Mouse (Mus musculus) cortical plate, adult 2 months (tissue): ENCODE measurements at regions not wholly inside any gene's neighbourhood (a gene's known extent, or its start where the extent isn't known, plus 50 kb on each side); places are given as distances from the start of the nearest gene placed in this dataset.
"Not testable (repeated sequence)": the region's sequence is repeated elsewhere in the genome, so short reads cannot be mapped to it uniquely, and the experiment has no call there.

Experiments used
- H3K27ac ChIP-seq: fragments of 200-500 bp; 2 replicates; pipeline ENCODE4 v1.5.1; 2012; ENCODE audit warnings: low read length, control low read depth, inconsistent platforms; ENCODE audit not compliant: insufficient read depth
- H3K4me1 ChIP-seq: fragments of 200-500 bp; 2 replicates; pipeline ENCODE4 v1.6.1; 2011; ENCODE audit warnings: low read length; ENCODE audit not compliant: control insufficient read depth, insufficient read depth
- H3K4me3 ChIP-seq: fragments of 200-500 bp; 2 replicates; pipeline ENCODE4 v1.5.1; 2011; ENCODE audit warnings: mild to moderate bottlenecking, low read length, control low read depth; ENCODE audit not compliant: insufficient read depth
- CTCF ChIP-seq: fragments of 200-500 bp; IDR thresholded peaks from 2 replicates; pipeline ENCODE4 v1.5.1; 2011; ENCODE audit warnings: mild to moderate bottlenecking, control low read depth, low read length; ENCODE audit not compliant: insufficient read depth; ENCODE audit errors: extremely low read depth
- POLR2A ChIP-seq: fragments of 200-500 bp; IDR thresholded peaks from 2 replicates; pipeline ENCODE4 v1.6.1; 2011; ENCODE audit warnings: mild to moderate bottlenecking, low read length, control low read depth; ENCODE audit not compliant: insufficient read depth; ENCODE audit errors: extremely low read depth

- no peak for TF ChIP-seq CTCF
- TF ChIP-seq POLR2A: no peak
- no peak overlapping the region for H3K27ac ChIP-seq
- no peaks in the 10 kb centered on the region; the same call in 1 of the 2 replicates for H3K4me1 ChIP-seq
- no peak overlapping the region for H3K4me3 ChIP-seq
These were observed 109.1 kb upstream of the Ahi1 start for GRCm38 (mm10) chr10:20843277-20843676.

GRCm38 (mm10) chr10:20842131-20842530 lies 110.2 kb upstream of the Ahi1 start:
- Histone ChIP-seq H3K27ac (no peak overlapping the region), H3K4me3 (no peak overlapping the region), H3K4me1 (no peaks in the 10 kb centered on the region; the same call in 1 of the 2 replicates)
- TF ChIP-seq POLR2A (no peak), CTCF (no peak)

GRCm38 (mm10) chr10:20841430-20842040 lies 110.8 kb upstream of the Ahi1 start:
- TF ChIP-seq POLR2A (no peak), CTCF (no peak)

GRCm38 (mm10) chr10:20838685-20839425 lies 113.5 kb upstream of the Ahi1 start:
- no peak overlapping the region for H3K27ac ChIP-seq
- H3K4me1 ChIP-seq: no peaks in the 10 kb centered on the region; the same call in 1 of the 2 replicates
- TF ChIP-seq POLR2A: no peak
- no peak for TF ChIP-seq CTCF

More at GRCm38 (mm10) chr10:20841430-20842040, 110.8 kb upstream of the Ahi1 start:
- no peaks in the 10 kb centered on the region; the same call in 1 of the 2 replicates for H3K4me1 ChIP-seq
- H3K27ac ChIP-seq: no peak overlapping the region
- no peak overlapping the region for H3K4me3 ChIP-seq

GRCm38 (mm10) chr10:20836816-20837215 lies 111.9 kb upstream of the Pde7b start:
- H3K27ac ChIP-seq, H3K4me3 ChIP-seq, H3K4me1 ChIP-seq: not testable (repeated sequence)

More at GRCm38 (mm10) chr10:20838685-20839425, 113.5 kb upstream of the Ahi1 start:
- H3K4me3 ChIP-seq: no peak overlapping the region

- TF ChIP-seq POLR2A: no peak
- no peak for TF ChIP-seq CTCF
- H3K27ac ChIP-seq: no peak overlapping the region
- no peak overlapping the region for H3K4me3 ChIP-seq
- no peaks in the 10 kb centered on the region for H3K4me1 ChIP-seq
These were observed 110.1 kb upstream of the Pde7b start for GRCm38 (mm10) chr10:20834806-20835575.

- no peak overlapping the region for H3K27ac ChIP-seq
- H3K4me1 ChIP-seq: no peaks in the 10 kb centered on the region
- no peak overlapping the region for H3K4me3 ChIP-seq
- TF ChIP-seq POLR2A: no peak
- no peak for TF ChIP-seq CTCF
These were observed 103.4 kb upstream of the Pde7b start for GRCm38 (mm10) chr10:20828304-20828703.

- H3K4me1 ChIP-seq: no peaks in the 10 kb centered on the region
These were observed 102.6 kb upstream of the Pde7b start for GRCm38 (mm10) chr10:20827473-20827872.

GRCm38 (mm10) chr10:20818548-20818947 lies 93.7 kb upstream of the Pde7b start:
- TF ChIP-seq POLR2A: no peak
- Histone ChIP-seq H3K4me1 (no peaks in the 10 kb centered on the region), H3K4me3 (no peak overlapping the region), H3K27ac (no peak overlapping the region)

More at GRCm38 (mm10) chr10:20827473-20827872, 102.6 kb upstream of the Pde7b start:
- Histone ChIP-seq H3K4me3 (no peak overlapping the region), H3K27ac (no peak overlapping the region)
- no peak for TF ChIP-seq POLR2A
- TF ChIP-seq CTCF: no peak
